Mouse (Mus musculus) hindbrain, embryonic 11.5 days (tissue): ENCODE data around the gene Smyd3. TPM values are rescaled to one million over a fixed set of nuclear protein-coding genes. Genes with fewer than 3 reads are reported as not detected.

Experiments used
- ATAC-seq: fragments of 200-750 bp; cut with Nextera tagmentation; 2 replicates; pipeline ENCODE4 v1.8.0; 2017; ENCODE audit warnings: mild to moderate bottlenecking, moderate TSS enrichment, moderate library complexity; ENCODE audit not compliant: low FRiP score
- DNase-seq: peaks from one replicate; pipeline ENCODE4 v3.0.0-alpha.2; 2015; ENCODE audit warnings: low spot score
- H3K27ac ChIP-seq: fragments of 300-500 bp; sonication (generic); 2 replicates; pipeline ENCODE4 v1.5.1; 2014; ENCODE audit warnings: mild to moderate bottlenecking, low read depth, low read length
- H3K27me3 ChIP-seq: fragments of 300-500 bp; sonication (generic); 2 replicates; pipeline ENCODE4 v1.6.1; 2014; ENCODE audit warnings: mild to moderate bottlenecking, low read length, moderate library complexity, mixed read lengths; ENCODE audit not compliant: control insufficient read depth, insufficient read depth
- H3K36me3 ChIP-seq: fragments of 300-500 bp; sonication (generic); 2 replicates; pipeline ENCODE4 v1.6.1; 2014; ENCODE audit warnings: mild to moderate bottlenecking, low read length, moderate library complexity, mixed read lengths; ENCODE audit not compliant: control insufficient read depth, insufficient read depth
- H3K4me1 ChIP-seq: fragments of 300-500 bp; sonication (generic); replicated peaks from 2 replicates; pipeline ENCODE4 v1.6.1; 2014; ENCODE audit warnings: low read length, mixed read lengths; ENCODE audit not compliant: control insufficient read depth, insufficient read depth
- H3K4me2 ChIP-seq: fragments of 300-500 bp; sonication (generic); replicated peaks from 2 replicates; pipeline ENCODE4 v1.6.1; 2014; ENCODE audit warnings: mild to moderate bottlenecking, low read depth, low read length
- H3K4me3 ChIP-seq: fragments of 300-500 bp; sonication (generic); 2 replicates; pipeline ENCODE4 v1.5.1; 2014; ENCODE audit warnings: low read depth, low read length
- H3K9ac ChIP-seq: fragments of 300-500 bp; sonication (generic); 2 replicates; pipeline ENCODE4 v1.6.1; 2014; ENCODE audit warnings: low read depth, low read length
- H3K9me3 ChIP-seq: fragments of 300-500 bp; sonication (generic); 2 replicates; pipeline ENCODE4 v1.6.1; 2016; ENCODE audit warnings: low read length; ENCODE audit not compliant: control insufficient read depth
- WGBS: fragments of 180-500 bp; shearing (Covaris S2); extraction: QIAGEN DNeasy Blood & Tissue Kit; methylation state at CpG from one replicate; pipeline ENCODE4 v1.1.7; 2014; 5-methylcytosine and 5-hydroxymethylcytosine counted together
- polyA plus RNA-seq: library from polyadenylated mRNA; unstranded; fragments of >200 nt; fragmentation: Nextera tagmentation; extraction: Ambion mirVana; gene quantifications from 2 replicates; pipeline ENCODE4 v1.2.1, GENCODE M21; 2014

The Smyd3 gene
- polyA plus RNA-seq, 1 experiment from 2014 or later, result 16.9 TPM

- Histone ChIP-seq H3K27ac (no peak overlapping the region), H3K27me3 (no peaks in the 10 kb centered on the region), H3K4me1 (no peaks in the 10 kb centered on the region), H3K9ac (no peak overlapping the region), H3K4me2 (no peak overlapping the region), H3K4me3 (no peak overlapping the region), H3K9me3 (no peaks in the 10 kb centered on the region), H3K36me3 (no peaks in the 10 kb centered on the region)
- 47% methylated on average over 9 of the region's 9 CpGs for WGBS
- DNase-seq (no peak), ATAC-seq (no peak)
These were observed 59.4 kb downstream of the Smyd3 start for GRCm38 (mm10) chr1:179458236-179458986.

DNA sequence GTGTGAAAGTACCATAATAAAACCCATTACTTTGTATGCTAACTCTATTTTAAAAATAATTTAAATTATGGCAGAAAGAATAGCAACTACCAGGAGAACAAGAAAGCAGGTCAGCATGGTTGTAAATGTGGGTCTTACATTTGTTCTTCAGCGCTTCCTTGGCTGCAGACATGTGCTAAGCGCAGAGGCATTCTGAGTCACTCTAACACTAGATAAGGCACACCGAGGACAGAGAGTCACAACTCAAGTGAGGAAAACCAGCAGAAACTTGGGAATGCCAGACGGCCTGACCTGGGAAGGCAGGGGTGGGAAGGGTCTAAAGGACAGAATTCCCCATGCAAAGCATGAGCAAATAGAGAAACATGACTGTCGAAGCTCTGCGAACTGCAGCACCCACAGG, 63.2 kb downstream of the Smyd3 start:
- no peak overlapping the region for H3K27ac ChIP-seq
- no peak overlapping the region for H3K4me3 ChIP-seq
- DNase-seq (no peak), ATAC-seq (no peak)
- H3K36me3 ChIP-seq, result no peaks in the 10 kb centered on the region
- WGBS, result 80% methylated on average over 6 of the region's 6 CpGs
- H3K4me1 ChIP-seq, result no peaks in the 10 kb centered on the region
- H3K9ac ChIP-seq, result no peak overlapping the region
- no peaks in the 10 kb centered on the region for H3K9me3 ChIP-seq
- H3K4me2 ChIP-seq, result no peak overlapping the region
- H3K27me3 ChIP-seq, result no peaks in the 10 kb centered on the region

GRCm38 (mm10) chr1:179451211-179451610, 66.6 kb downstream of the Smyd3 start:
- peak; percentile 55 for DNase-seq
- no peak for ATAC-seq

DNA sequence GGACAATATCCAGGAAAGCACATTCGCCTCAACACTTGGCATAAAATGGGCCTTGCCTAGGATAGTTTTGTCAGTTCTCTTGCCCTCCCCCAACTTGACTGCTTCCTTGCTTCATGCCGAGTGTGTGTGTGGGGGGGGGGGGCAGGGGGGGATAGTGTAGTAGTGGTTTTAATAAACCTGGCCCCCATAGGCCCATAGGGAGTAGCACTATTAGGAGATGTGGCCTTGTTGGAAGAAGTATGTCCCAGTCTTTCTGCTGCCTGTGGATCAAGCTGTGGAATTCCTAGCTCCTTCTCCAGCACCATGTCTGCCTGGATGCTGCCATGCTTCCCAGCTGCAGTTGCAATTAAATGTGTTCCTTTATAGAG, 71.0 kb downstream of the Smyd3 start:
- H3K4me2 ChIP-seq, result no peak overlapping the region
- H3K9ac ChIP-seq, result no peak overlapping the region
- no peak overlapping the region for H3K4me3 ChIP-seq
- DNase-seq, result no peak
- peak; percentile 54; the same call in 1 of the 2 replicates for ATAC-seq
- 35% methylated on average over 2 of the region's 2 CpGs for WGBS
- no peaks in the 10 kb centered on the region for H3K36me3 ChIP-seq
- H3K4me1 ChIP-seq, result no peaks in the 10 kb centered on the region
- H3K27me3 ChIP-seq, result no peaks in the 10 kb centered on the region
- H3K27ac ChIP-seq, result no peak overlapping the region
- no peaks in the 10 kb centered on the region for H3K9me3 ChIP-seq

More at GRCm38 (mm10) chr1:179451211-179451610, 66.6 kb downstream of the Smyd3 start:
- WGBS, result 81% methylated on average over 2 of the region's 2 CpGs
- Histone ChIP-seq H3K27me3 (no peaks in the 10 kb centered on the region), H3K4me1 (no peaks in the 10 kb centered on the region), H3K27ac (no peak overlapping the region), H3K36me3 (no peaks in the 10 kb centered on the region), H3K4me3 (no peak overlapping the region), H3K4me2 (no peak overlapping the region), H3K9ac (no peak overlapping the region), H3K9me3 (no peaks in the 10 kb centered on the region)

- H3K27me3 ChIP-seq, result no peaks in the 10 kb centered on the region
- H3K4me2 ChIP-seq, result no peak overlapping the region
- ATAC-seq, result peak; percentile 70
- DNase-seq, result peak; percentile 69
- H3K4me3 ChIP-seq, result no peak overlapping the region
- H3K4me1 ChIP-seq, result no peaks in the 10 kb centered on the region
- H3K27ac ChIP-seq, result no peak overlapping the region
- no peaks in the 10 kb centered on the region for H3K36me3 ChIP-seq
- 35% methylated on average over 17 of the region's 17 CpGs for WGBS
- no peak overlapping the region for H3K9ac ChIP-seq
- H3K9me3 ChIP-seq, result no peaks in the 10 kb centered on the region
These were observed 71.6 kb downstream of the Smyd3 start for GRCm38 (mm10) chr1:179446127-179446844.

DNA sequence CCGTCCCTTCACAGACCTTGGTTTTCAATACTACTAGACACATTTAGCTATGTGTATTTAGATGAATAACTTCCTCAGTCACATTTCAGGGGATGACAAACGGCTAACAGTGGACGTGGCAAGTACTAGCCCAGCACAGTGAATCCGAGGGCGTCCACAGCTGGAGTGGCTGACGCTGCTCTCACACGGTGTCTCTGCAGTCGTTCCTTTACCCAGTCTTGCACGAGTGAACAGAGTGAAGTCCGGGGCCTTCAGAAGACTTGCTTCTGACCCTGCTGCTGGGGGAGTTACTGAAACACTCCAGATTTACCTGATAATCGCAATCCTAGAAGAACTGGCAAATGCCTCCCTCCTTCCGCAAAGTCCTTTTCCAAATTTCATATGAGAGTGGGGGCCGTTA, 74.0 kb downstream of the Smyd3 start:
- H3K4me1 ChIP-seq, result no peaks in the 10 kb centered on the region
- no peaks in the 10 kb centered on the region for H3K27me3 ChIP-seq
- H3K27ac ChIP-seq, result no peak overlapping the region
- WGBS, result 84% methylated on average over 13 of the region's 13 CpGs
- H3K9me3 ChIP-seq, result no peaks in the 10 kb centered on the region
- DNase-seq (no peak), ATAC-seq (no peak)
- no peaks in the 10 kb centered on the region for H3K36me3 ChIP-seq
- H3K4me2 ChIP-seq, result no peak overlapping the region
- H3K4me3 ChIP-seq, result no peak overlapping the region
- no peak overlapping the region for H3K9ac ChIP-seq

DNA sequence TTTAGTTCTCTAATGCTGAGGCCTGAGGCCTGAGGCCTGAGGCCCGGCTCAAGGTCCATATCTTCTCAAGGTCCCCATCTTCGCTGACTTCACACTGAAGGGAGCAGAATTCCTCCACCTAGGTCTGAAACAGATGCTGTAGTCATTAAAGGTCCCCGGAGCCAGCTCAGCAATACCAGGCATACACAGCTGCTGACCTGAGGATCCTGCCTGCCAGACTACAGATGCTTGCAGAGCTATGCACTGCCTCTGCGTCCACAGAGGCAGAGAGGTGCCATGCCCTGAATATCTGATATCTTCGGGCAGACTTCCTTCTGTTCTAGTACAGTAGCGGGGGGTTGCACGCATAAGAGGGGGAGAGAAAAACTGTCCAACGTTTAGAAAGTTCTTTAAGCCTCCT, 74.4 kb downstream of the Smyd3 start:
- Histone ChIP-seq H3K4me2 (no peak overlapping the region), H3K27me3 (no peaks in the 10 kb centered on the region), H3K4me1 (no peaks in the 10 kb centered on the region), H3K36me3 (no peaks in the 10 kb centered on the region), H3K9me3 (no peaks in the 10 kb centered on the region), H3K4me3 (no peak overlapping the region), H3K9ac (no peak overlapping the region), H3K27ac (no peak overlapping the region)
- DNase-seq (no peak), ATAC-seq (no peak)
- 72% methylated on average over 8 of the region's 8 CpGs for WGBS

GRCm38 (mm10) chr1:179436596-179436995, 81.2 kb downstream of the Smyd3 start:
- H3K27ac ChIP-seq, result no peak overlapping the region
- WGBS, result 87% methylated on average over 11 of the region's 11 CpGs

More at GRCm38 (mm10) chr1:179436596-179436995, 81.2 kb downstream of the Smyd3 start:
- no peak overlapping the region for H3K9ac ChIP-seq
- ATAC-seq (no peak), DNase-seq (no peak)
- no peaks in the 10 kb centered on the region for H3K4me1 ChIP-seq
- no peak overlapping the region for H3K4me2 ChIP-seq
- H3K4me3 ChIP-seq, result no peak overlapping the region
- no peaks in the 10 kb centered on the region for H3K36me3 ChIP-seq
- no peaks in the 10 kb centered on the region for H3K27me3 ChIP-seq
- no peaks in the 10 kb centered on the region for H3K9me3 ChIP-seq
